Mouse (Mus musculus) liver, embryonic 11.5 days (tissue): ENCODE data around the gene Itgb7. TPM values are rescaled to one million over a fixed set of nuclear protein-coding genes. Genes with fewer than 3 reads are reported as not detected.
A peak's percentile ranks its signal among the peaks of the same experiment; 100 is the strongest.

Experiments used
- ATAC-seq: fragments of 200-750 bp; cut with Nextera tagmentation; replicated peaks from 2 replicates; pipeline ENCODE4 v1.8.0; 2017; ENCODE audit warnings: moderate number of reproducible peaks, mild to moderate bottlenecking, moderate TSS enrichment, moderate library complexity; ENCODE audit not compliant: low FRiP score
- DNase-seq: peaks from one replicate; pipeline ENCODE4 v3.0.0-alpha.2; 2017; ENCODE audit warnings: low spot score
- H3K27ac ChIP-seq: fragments of 300-500 bp; sonication (generic); 2 replicates; pipeline ENCODE4 v1.5.1; 2014; ENCODE audit warnings: mild to moderate bottlenecking, low read depth, low read length, control low read depth
- H3K27me3 ChIP-seq: fragments of 300-500 bp; sonication (generic); replicated peaks from 2 replicates; pipeline ENCODE4 v1.6.1; 2014; ENCODE audit warnings: low read length, mixed read lengths; ENCODE audit not compliant: control insufficient read depth, insufficient read depth
- H3K36me3 ChIP-seq: fragments of 300-500 bp; sonication (generic); 2 replicates; pipeline ENCODE4 v1.6.1; 2014; ENCODE audit warnings: mild to moderate bottlenecking, low read length, moderate library complexity, mixed read lengths; ENCODE audit not compliant: control insufficient read depth, insufficient read depth
- H3K4me1 ChIP-seq: fragments of 300-500 bp; sonication (generic); replicated peaks from 2 replicates; pipeline ENCODE4 v1.6.1; 2014; ENCODE audit warnings: low read length, mixed read lengths; ENCODE audit not compliant: control insufficient read depth, insufficient read depth
- H3K4me2 ChIP-seq: fragments of 300-500 bp; sonication (generic); 2 replicates; pipeline ENCODE4 v1.6.1; 2014; ENCODE audit warnings: mild to moderate bottlenecking, control low read depth, moderate library complexity
- H3K4me3 ChIP-seq: fragments of 300-500 bp; sonication (generic); 2 replicates; pipeline ENCODE4 v1.5.1; 2014; ENCODE audit warnings: low read depth, low read length, control low read depth
- H3K9ac ChIP-seq: fragments of 300-500 bp; sonication (generic); 2 replicates; pipeline ENCODE4 v1.6.1; 2014; ENCODE audit warnings: low read depth, low read length, control low read depth
- H3K9me3 ChIP-seq: fragments of 300-500 bp; sonication (generic); 2 replicates; pipeline ENCODE4 v1.6.1; 2016; ENCODE audit warnings: low read length, inconsistent platforms, mixed read lengths; ENCODE audit not compliant: control insufficient read depth
- WGBS: fragments of 180-500 bp; shearing (Covaris S2); extraction: QIAGEN DNeasy Blood & Tissue Kit; methylation state at CpG from one replicate; pipeline ENCODE4 v1.1.7; 2014; 5-methylcytosine and 5-hydroxymethylcytosine counted together
- polyA plus RNA-seq: library from polyadenylated mRNA; unstranded; fragments of >200 nt; fragmentation: Nextera tagmentation; extraction: Ambion mirVana; gene quantifications from 2 replicates; pipeline ENCODE4 v1.2.1, GENCODE M21; 2014

The Itgb7 gene
- polyA plus RNA-seq, 1 experiment from 2014 or later, result 3.9 TPM

DNA sequence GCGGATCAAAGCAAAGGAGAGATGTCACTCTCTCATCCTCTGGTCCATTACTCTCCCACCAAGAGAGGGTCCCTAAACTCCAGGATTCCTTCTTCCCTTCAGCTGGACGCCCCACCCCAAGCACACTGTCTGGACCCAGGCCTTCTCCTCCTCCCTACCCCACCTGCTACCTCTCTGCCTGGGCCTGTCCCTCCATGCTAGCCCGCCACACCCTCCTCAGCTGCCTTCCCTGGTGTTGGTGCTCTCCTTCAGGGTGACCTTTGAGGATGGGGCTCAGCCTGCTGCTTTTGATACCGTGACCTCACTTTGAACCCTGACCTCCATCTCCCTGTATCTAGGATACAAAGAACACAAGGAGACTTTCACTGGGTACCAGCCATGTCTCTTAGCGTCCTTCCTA lies 18.8 kb upstream of the Itgb7 start:
- no peak for DNase-seq
- H3K4me2 ChIP-seq, result no peak overlapping the region
- no peak overlapping the region for H3K27ac ChIP-seq
- H3K4me3 ChIP-seq, result no peak overlapping the region
- H3K27me3 ChIP-seq, result peaks cover 87% of the 10 kb centered on the region
- WGBS, result 69% methylated on average over 5 of the region's 5 CpGs
- ATAC-seq, result no peak
- H3K9me3 ChIP-seq, result no peaks in the 10 kb centered on the region
- H3K9ac ChIP-seq, result no peak overlapping the region
- peaks cover 18% of the 10 kb centered on the region for H3K4me1 ChIP-seq
- H3K36me3 ChIP-seq, result no peaks in the 10 kb centered on the region

DNA sequence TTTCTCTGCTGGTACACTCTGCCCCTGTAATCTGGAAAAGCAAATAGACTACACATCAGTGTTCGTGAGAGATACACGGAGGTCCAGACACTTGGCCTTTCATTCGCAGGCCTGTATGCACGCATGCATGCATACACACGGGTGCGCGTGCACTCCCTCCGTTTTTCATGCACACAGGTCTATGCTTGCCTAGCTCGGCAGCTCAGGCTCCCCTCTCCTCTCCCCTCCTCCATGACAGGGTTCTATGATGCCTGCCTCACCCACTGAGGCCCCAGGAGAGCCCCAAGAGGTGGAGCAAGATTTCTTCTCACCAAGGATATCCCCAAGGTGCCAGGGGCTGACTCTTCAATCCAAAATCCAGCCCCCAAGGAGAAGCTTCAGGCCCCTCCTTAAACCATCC lies 18.2 kb upstream of the Itgb7 start:
- 0 out of 2 replicates have a peak overlapping the region, but pooled peaks have one; percentile 12 for H3K9ac ChIP-seq
- no peak for DNase-seq

DNA sequence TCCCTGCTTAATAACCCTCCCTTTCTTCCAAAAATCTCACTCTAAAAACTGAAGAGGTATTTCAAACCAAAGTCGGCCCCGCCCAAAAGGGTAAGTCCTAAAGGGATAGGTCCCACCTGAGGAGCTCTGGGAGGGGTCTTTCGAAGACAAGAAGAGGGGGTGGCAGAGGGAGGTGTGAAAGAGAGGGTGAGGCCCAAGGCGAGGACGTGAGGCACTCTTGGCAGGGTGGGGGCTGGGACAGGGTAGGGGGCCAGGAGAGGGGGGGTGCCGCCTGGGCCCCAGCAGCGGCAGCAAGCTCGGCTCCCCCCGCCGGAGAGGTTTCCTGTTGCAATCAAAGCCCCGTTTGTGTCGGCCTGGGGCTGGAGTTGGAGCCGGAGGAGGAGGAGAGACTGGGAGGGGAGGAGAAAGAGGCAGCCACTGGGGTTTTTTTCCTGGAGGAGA lies 17.5 kb upstream of the Itgb7 start:
- ATAC-seq (no peak), DNase-seq (no peak)
- Histone ChIP-seq H3K36me3 (no peaks in the 10 kb centered on the region), H3K4me2 (peak overlapping the region; percentile 44), H3K27ac (peak overlapping the region; percentile 2; the same call in 1 of the 2 replicates), H3K4me3 (no peak overlapping the region), H3K4me1 (peaks cover 28% of the 10 kb centered on the region), H3K9ac (no peak overlapping the region), H3K9me3 (no peaks in the 10 kb centered on the region), H3K27me3 (peaks cover 91% of the 10 kb centered on the region)
- WGBS, result 4% methylated on average over 13 of the region's 13 CpGs

More for the DNA sequence above, 18.2 kb upstream of the Itgb7 start:
- Histone ChIP-seq H3K4me2 (peak overlapping the region; percentile 44; the same call in 1 of the 2 replicates), H3K27ac (peak overlapping the region; percentile 2; the same call in 1 of the 2 replicates), H3K9me3 (no peaks in the 10 kb centered on the region), H3K4me3 (no peak overlapping the region), H3K36me3 (no peaks in the 10 kb centered on the region), H3K4me1 (peaks cover 23% of the 10 kb centered on the region), H3K27me3 (peaks cover 87% of the 10 kb centered on the region)
- no peak for ATAC-seq
- WGBS, result 48% methylated on average over 9 of the region's 9 CpGs

DNA sequence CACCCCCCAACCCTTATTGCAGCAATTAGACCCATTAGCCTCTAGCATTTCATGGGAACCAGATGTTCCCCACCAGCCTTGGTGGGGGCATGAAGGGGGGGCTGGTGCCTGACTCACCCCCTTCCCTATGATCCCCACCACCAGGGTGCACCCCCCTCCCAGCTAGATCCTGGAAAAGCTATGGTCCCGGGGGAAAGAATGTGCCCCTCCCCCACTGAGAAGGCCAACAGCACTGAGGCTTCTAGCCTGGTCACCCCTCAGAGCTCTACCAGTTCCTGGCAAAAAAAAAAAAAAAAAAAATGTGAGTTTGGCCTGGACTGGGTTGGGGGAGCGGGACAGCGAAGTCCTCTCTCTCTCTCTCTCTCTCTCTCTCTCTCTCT lies 17.1 kb upstream of the Itgb7 start:
- no peak for ATAC-seq

DNA sequence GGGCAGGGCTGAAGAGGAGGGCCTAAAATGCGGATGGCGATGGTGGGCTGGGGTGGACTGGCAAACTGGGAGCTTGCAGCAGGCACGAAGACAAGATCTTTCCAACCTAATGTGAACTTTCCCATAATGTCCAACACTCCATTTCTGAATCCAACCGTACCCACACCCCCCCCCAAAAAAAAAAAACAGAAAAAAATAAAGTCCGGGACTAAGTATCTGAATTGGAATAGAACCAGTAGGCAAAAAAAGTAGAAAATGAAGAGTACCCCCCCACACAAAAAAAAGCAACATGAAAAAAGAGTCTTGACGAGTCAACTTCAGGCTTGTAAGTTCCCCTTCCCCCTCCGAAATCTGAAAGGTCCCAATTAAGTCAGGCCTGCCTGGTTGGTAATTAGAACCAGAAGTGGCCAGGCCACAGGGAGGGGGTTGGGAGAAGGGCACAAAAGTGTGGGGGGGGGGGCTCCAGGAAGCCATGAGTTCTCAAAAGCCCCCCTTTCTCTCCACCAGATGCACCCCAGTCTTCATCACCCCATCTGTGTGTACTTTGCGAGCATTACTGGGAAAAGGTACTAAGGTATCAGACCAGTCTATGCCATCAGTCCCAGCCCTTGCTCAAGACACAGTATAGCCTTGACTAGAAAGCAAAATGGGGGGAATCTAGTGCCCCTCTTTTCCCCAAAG lies 16.5 kb upstream of the Itgb7 start:
- DNase-seq, result no peak
- Histone ChIP-seq H3K9ac (peak overlapping the region; percentile 58), H3K9me3 (no peaks in the 10 kb centered on the region), H3K36me3 (no peaks in the 10 kb centered on the region), H3K4me3 (peak overlapping the region; percentile 51), H3K27ac (peak overlapping the region; percentile 81), H3K27me3 (peaks cover 93% of the 10 kb centered on the region), H3K4me1 (peaks cover 38% of the 10 kb centered on the region), H3K4me2 (peak overlapping the region; percentile 89)
- no peak for ATAC-seq
- WGBS, result 14% methylated on average over 8 of the region's 8 CpGs

More for the DNA sequence above, 17.1 kb upstream of the Itgb7 start:
- peaks cover 32% of the 10 kb centered on the region for H3K4me1 ChIP-seq
- H3K9me3 ChIP-seq, result no peaks in the 10 kb centered on the region
- H3K4me3 ChIP-seq, result no peak overlapping the region
- no peaks in the 10 kb centered on the region for H3K36me3 ChIP-seq
- 0% methylated on average over 3 of the region's 3 CpGs for whole genome bisulfite sequencing
- H3K27ac ChIP-seq, result peak overlapping the region; percentile 81; the same call in 1 of the 2 replicates
- H3K4me2 ChIP-seq, result peak overlapping the region; percentile 89; the same call in 1 of the 2 replicates
- H3K27me3 ChIP-seq, result peaks cover 91% of the 10 kb centered on the region
- no peak for DNase-seq
- no peak overlapping the region for H3K9ac ChIP-seq

DNA sequence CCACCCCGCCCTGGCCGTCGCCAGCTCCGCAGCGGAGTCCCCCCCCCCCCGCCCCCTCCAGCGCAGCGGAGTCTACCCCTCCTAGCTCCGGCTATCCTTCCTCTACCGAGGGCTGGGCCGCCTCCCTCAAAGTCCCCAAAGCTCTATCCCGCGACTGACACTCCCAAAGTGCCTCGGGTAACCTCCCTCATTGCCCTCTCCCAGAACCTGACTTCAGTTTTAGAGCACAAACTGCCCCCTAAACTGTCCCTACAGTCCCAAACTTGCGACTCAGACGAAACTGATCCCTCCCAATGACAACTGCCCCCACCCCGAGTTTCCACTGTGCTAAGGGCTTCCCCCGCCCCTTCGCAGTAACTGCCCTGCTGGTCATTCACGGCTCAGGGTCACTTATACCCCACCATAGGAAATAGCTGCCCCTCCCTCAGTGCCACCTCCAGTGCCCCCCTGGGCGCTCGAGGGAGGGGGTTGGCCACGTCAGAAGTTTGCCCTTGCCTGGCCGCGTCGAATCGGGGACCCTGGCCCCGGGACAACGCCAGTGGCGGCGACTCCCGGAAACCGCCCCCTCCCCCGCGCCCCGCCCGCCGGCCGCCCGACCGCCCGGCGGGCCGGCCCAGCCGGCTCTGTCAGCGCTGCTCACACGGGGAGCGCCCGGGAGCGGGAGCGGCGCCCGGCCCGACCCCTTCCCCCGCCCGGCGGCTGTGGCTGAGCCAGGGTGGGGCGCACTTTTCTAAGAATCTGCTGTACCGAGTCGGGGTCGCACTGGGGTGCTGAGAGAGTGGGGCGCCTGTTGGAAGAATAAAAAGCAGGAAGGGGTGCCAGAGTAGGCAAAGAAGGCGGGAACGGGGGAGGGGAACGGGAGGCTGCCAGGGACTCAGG lies 15.7 kb upstream of the Itgb7 start:
- H3K27me3 ChIP-seq, result peaks cover 90% of the 10 kb centered on the region
- peak overlapping the region; percentile 89 for H3K4me2 ChIP-seq
- peak overlapping the region; percentile 58 for H3K9ac ChIP-seq
- no peaks in the 10 kb centered on the region for H3K9me3 ChIP-seq
- peak overlapping the region; percentile 81 for H3K27ac ChIP-seq
- peaks cover 45% of the 10 kb centered on the region for H3K4me1 ChIP-seq
- DNase-seq (peak; percentile 80), ATAC-seq (peak; percentile 38)
- 1% methylated on average over 65 of the region's 65 CpGs for WGBS
- H3K36me3 ChIP-seq, result no peaks in the 10 kb centered on the region
- peak overlapping the region; percentile 51 for H3K4me3 ChIP-seq

DNA sequence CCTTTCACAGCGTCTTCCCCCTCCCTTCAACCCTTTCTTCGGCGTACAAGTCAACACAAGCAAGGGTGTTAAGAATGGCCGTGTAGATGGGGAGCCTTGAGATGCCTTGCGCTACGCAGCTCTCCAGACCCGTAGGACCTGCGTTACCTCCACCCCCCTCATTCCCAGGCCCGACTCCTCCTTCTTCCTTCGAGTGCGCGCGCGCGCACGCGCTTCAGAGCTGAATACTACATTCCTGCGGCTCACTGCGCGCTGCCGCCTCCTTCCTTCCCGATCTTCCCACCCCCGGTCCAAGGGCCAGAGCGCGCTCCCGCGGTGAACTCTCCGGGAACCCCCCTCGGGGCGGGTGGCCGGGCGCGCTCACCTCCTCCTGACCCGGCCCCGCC lies 15.1 kb upstream of the Itgb7 start:
- peak overlapping the region; percentile 51 for H3K4me3 ChIP-seq
- H3K9me3 ChIP-seq, result no peaks in the 10 kb centered on the region
- DNase-seq (peak; percentile 85), ATAC-seq (peak; percentile 39)
- 0 out of 2 replicates have a peak overlapping the region, but pooled peaks have one; percentile 58 for H3K9ac ChIP-seq
- H3K4me2 ChIP-seq, result peak overlapping the region; percentile 89
- peak overlapping the region; percentile 81 for H3K27ac ChIP-seq
- peaks cover 46% of the 10 kb centered on the region for H3K4me1 ChIP-seq
- WGBS, result under 1% methylated on average over 35 of the region's 35 CpGs
- H3K36me3 ChIP-seq, result no peaks in the 10 kb centered on the region
- peaks cover 84% of the 10 kb centered on the region for H3K27me3 ChIP-seq

DNA sequence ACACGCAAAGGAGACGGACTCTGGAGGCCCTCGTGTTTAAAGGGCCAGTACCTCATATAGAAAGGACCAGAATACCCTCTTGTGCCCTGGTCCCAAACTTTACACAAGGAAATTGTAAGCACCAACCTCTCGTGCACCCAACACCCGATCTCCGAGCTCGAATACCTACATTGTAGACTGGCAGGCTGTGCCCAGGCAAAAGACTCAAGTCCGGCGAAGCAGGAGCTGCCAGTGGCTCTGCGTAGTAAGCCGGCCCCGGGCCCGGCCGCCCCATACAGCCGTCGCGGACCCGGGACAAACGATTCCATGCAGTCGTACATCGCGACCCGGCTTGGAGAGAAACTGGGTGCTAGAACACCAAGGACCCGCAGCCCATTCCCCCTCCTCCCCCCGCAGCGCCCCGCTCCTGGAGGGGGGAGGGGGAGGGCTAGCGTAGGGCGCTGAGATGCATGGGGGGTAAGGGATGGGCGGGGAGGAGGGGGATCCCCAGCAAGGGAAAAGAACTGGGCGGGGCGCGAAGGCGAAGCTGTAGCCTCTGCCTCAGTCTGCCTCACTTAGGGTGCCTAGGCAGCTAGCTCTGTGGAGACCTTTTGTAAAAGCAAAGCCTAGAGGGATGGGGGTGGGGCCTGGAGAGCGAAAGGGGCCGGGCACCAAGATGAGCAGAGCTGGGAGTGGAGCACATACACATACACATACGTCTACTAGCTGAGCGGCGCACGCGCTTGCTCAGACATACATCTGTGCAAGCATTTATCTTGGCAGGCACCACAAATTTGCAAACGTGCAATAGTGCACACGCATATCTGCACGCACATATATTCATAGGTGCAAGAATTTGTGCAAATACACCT lies 14.4 kb upstream of the Itgb7 start:
- H3K4me1 ChIP-seq, result peaks cover 46% of the 10 kb centered on the region
- H3K27ac ChIP-seq, result peak overlapping the region; percentile 81
- under 1% methylated on average over 41 of the region's 44 CpGs for WGBS
- ATAC-seq, result peak; percentile 65
- peak overlapping the region; percentile 52 for H3K9ac ChIP-seq
- peak overlapping the region; percentile 51 for H3K4me3 ChIP-seq
- no peaks in the 10 kb centered on the region for H3K36me3 ChIP-seq
- no peaks in the 10 kb centered on the region for H3K9me3 ChIP-seq
- DNase-seq, result peak; percentile 74
- H3K27me3 ChIP-seq, result peaks cover 78% of the 10 kb centered on the region
- H3K4me2 ChIP-seq, result peak overlapping the region; percentile 89
